Mouse (Mus musculus): ENCODE data around the gene Gcnt3.

DNA sequence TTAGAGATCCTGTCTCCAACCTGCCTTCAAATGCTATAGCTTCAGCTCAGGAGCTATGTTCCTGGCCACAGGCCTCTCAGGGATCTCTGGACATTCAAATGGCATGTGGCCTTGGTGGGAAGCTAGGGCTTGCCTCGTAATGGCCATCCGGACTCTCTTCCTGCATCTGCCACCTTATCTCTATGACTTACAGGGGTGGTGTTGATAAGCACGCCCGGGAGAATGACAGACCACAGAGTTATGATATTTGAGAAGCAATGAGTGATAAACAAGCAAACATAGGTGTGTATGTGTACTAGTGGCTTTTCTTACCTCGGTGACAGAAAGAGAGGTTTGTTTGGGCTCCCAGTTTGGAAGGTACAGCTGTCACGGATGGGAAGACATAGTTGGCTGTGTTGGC lies 8.4 kb upstream of the Gcnt3 start:
- peak; percentile 24; the same call in 1 of the 2 replicates for TF ChIP-seq GATA1 (IDR thresholded peaks at IDR 0.05; ENCODE audit: low read length)
- no peak for TF ChIP-seq TAL1 (IDR thresholded peaks at IDR 0.05; ENCODE audit: low read length)

Data from erythroblast, embryonic 14.5 days (primary cell).